ENCODE assay signal across 17 mouse cellular contexts in the genomic region with DNA sequence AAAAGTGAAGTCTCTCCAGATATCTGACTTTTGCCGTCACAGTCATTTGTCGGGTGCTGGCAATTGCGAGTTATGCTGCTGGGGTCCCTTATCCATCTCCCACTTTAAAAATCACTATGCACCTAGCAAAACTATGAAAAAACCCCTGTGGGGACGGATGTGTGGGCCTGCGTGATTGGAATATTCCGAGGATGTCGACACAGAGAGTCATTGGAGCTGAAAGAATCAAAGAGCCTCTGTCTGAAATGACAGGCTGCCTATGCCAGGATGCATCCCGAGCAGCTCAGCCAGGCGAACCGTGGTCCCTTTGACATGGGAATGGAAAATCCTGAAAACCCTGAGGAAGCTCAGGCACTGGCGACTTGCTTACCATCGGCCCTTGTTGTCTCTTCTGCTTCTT.
A peak's percentile ranks its signal among the peaks of the same experiment; 100 is the strongest.
DNase-seq lines count a peak whose midpoint lies in the region; ATAC-seq lines count a peak whose summit lies in the region.
"Had no signal": no experiment of that assay in that cellular context is flagged by ENCODE, and none has a peak within 500 bp of the region (broad histone marks: within the 10 kb centered on the region; RNA-seq: fewer than 3 reads in every experiment).

No protein-coding gene starts in this region.

- no peaks in the 10 kb centered on the region for H3K36me3 ChIP-seq in midbrain, embryonic 11.5 days (ENCODE audit: control insufficient read depth, insufficient read depth, low read length)
- no peaks in the 10 kb centered on the region for H3K36me3 ChIP-seq in midbrain, embryonic 10.5 days
- H3K36me3 ChIP-seq in hindbrain, embryonic 16.5 days (ENCODE audit: control insufficient read depth, insufficient read depth, low read length): no peaks in the 10 kb centered on the region
- H3K36me3 ChIP-seq: G1E; heart, embryonic 10.5 days; liver, embryonic 13.5 days had no signal

- no peaks in the 10 kb centered on the region for H3K27me3 ChIP-seq in midbrain, embryonic 11.5 days (ENCODE audit: control insufficient read depth, insufficient read depth, low read length)
- no peaks in the 10 kb centered on the region for H3K27me3 ChIP-seq in midbrain, embryonic 10.5 days (ENCODE audit: low read depth, poor library complexity, severe bottlenecking)
- H3K27me3 ChIP-seq in hindbrain, embryonic 16.5 days (replicated peaks; ENCODE audit: control insufficient read depth, insufficient read depth, low read length): no peaks in the 10 kb centered on the region
- H3K27me3 ChIP-seq: liver, embryonic 13.5 days; megakaryocyte, embryonic 14.5 days had no signal

- peak; percentile 39; the same call in 1 of the 2 replicates for ATAC-seq in frontal cortex, adult (ENCODE audit: low TSS enrichment)
- no peak for ATAC-seq in midbrain, embryonic 11.5 days (ENCODE audit: low FRiP score)
- ATAC-seq in hindbrain, embryonic 16.5 days: peak; percentile 76
- ATAC-seq: intestine, embryonic 16.5 days had no signal

- 78% methylated on average over 12 of the region's 12 CpGs for WGBS in midbrain, embryonic 11.5 days
- 76% methylated on average over 12 of the region's 12 CpGs for WGBS in midbrain, embryonic 10.5 days
- 42% methylated on average over 12 of the region's 12 CpGs for WGBS in hindbrain, embryonic 16.5 days

- no peak overlapping the region for H3K4me3 ChIP-seq in midbrain, embryonic 11.5 days (ENCODE audit: low read depth, low read length)
- no peak overlapping the region for H3K4me3 ChIP-seq in midbrain, embryonic 10.5 days
- no peak overlapping the region for H3K4me3 ChIP-seq in hindbrain, embryonic 16.5 days (ENCODE audit: low read length)
- H3K4me3 ChIP-seq: heart, embryonic 10.5 days; liver, embryonic 13.5 days; megakaryocyte, embryonic 14.5 days had no signal

- H3K4me2 ChIP-seq in midbrain, embryonic 11.5 days: no peak overlapping the region
- no peak overlapping the region for H3K4me2 ChIP-seq in hindbrain, embryonic 16.5 days (ENCODE audit: low read length)
- H3K4me2 ChIP-seq: liver, embryonic 13.5 days had no signal

- no peak overlapping the region for H3K9ac ChIP-seq in midbrain, embryonic 11.5 days (ENCODE audit: low read length)
- no peak overlapping the region for H3K9ac ChIP-seq in hindbrain, embryonic 16.5 days (ENCODE audit: low read depth, low read length)
- H3K9ac ChIP-seq: liver, embryonic 13.5 days had no signal

- H3K4me1 ChIP-seq in midbrain, embryonic 11.5 days (ENCODE audit: control insufficient read depth, insufficient read depth, low read length): no peaks in the 10 kb centered on the region
- no peaks in the 10 kb centered on the region for H3K4me1 ChIP-seq in midbrain, embryonic 10.5 days
- H3K4me1 ChIP-seq in hindbrain, embryonic 16.5 days (ENCODE audit: control insufficient read depth, insufficient read depth, low read depth, low read length): peaks cover 2% of the 10 kb centered on the region; the same call in 1 of the 2 replicates
- H3K4me1 ChIP-seq: heart, embryonic 10.5 days; liver, embryonic 13.5 days; megakaryocyte, embryonic 14.5 days had no signal

- DNase-seq in frontal cortex, postnatal 25 days (ENCODE audit: low spot score in 2 of 2): no peak
- DNase-seq in midbrain, embryonic 11.5 days (ENCODE audit: low spot score, missing footprints): peak; percentile 77
- DNase-seq in midbrain, embryonic 10.5 days (ENCODE audit: low spot score): no peak
- DNase-seq in retina, postnatal 1 day: peak; percentile 56
- no peak for DNase-seq in natural killer cell, adult 2 months (ENCODE audit: low spot score in 2 of 2)
- DNase-seq: adrenal gland, adult 8-10 months; cerebellum, adult 9-10 months; gastrocnemius, postnatal 10 days; heart, postnatal 14 days; liver, embryonic 13.5 days had no signal

- no peaks in the 10 kb centered on the region for H3K9me3 ChIP-seq in midbrain, embryonic 11.5 days (ENCODE audit: control insufficient read depth, low read length)
- H3K9me3 ChIP-seq in midbrain, embryonic 10.5 days (replicated peaks): no peaks in the 10 kb centered on the region
- no peaks in the 10 kb centered on the region for H3K9me3 ChIP-seq in hindbrain, embryonic 16.5 days (ENCODE audit: control insufficient read depth, low read length)
- H3K9me3 ChIP-seq: heart, embryonic 10.5 days; liver, embryonic 13.5 days had no signal

- no peak overlapping the region for H3K27ac ChIP-seq in midbrain, embryonic 11.5 days (ENCODE audit: low read depth, low read length)
- no peak overlapping the region for H3K27ac ChIP-seq in midbrain, embryonic 10.5 days (replicated peaks)
- peak overlapping the region; percentile 31; the same call in 1 of the 2 replicates for H3K27ac ChIP-seq in hindbrain, embryonic 16.5 days (ENCODE audit: low read depth, low read length)
- H3K27ac ChIP-seq: heart, embryonic 10.5 days; kidney, postnatal 0 days; liver, embryonic 13.5 days had no signal

Comparison
In these comparisons a context has a peak if more than half of its experiments do, and no peak if none do; other contexts are left out.
1. DNase-seq: peak in midbrain, embryonic 11.5 days (single experiment) and retina, postnatal 1 day (single experiment); none in frontal cortex, postnatal 25 days (0 of 2), midbrain, embryonic 10.5 days (single experiment) and natural killer cell, adult 2 months (0 of 2).